Mouse (Mus musculus): ENCODE measurements around the gene Pdia6. TPM values are rescaled to one million over a fixed set of nuclear protein-coding genes. Genes with fewer than 3 reads are reported as not detected.

Gene Pdia6
- polyA plus RNA-seq, 1 experiment from 2014 or later, result 327 TPM

DNA sequence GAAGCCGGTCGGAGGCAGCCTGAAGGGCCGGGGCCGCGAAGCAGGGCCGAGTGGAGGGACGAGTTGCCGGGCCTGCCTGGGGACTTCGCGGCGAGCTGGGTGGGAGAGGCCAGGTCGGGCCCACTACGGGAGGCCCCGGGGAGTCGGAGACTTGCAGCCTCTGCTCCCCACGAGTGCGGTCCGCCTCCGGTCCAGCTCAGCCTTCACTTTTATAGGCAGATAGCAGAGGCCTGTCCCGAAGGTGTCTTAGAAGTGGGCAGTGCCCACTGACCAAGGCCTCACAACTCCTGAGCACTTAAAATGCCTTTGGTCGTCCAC lies 287 bp downstream of the Pdia6 start:
- Histone ChIP-seq H3K4me3 (replicated peaks) (peak overlapping the region; percentile 88), H3K36me3 (peaks cover 26% of the 10 kb centered on the region), H3K9ac (replicated peaks) (peak overlapping the region; percentile 90), H3K4me2 (replicated peaks) (peak overlapping the region; percentile 67), H3K9me3 (no peaks in the 10 kb centered on the region), H3K27me3 (no peaks in the 10 kb centered on the region), H3K27ac (peak overlapping the region; percentile 81), H3K4me1 (replicated peaks) (peaks cover 43% of the 10 kb centered on the region)
- ATAC-seq, result no peak
- under 1% methylated on average over 21 of the region's 21 CpGs for WGBS

DNA sequence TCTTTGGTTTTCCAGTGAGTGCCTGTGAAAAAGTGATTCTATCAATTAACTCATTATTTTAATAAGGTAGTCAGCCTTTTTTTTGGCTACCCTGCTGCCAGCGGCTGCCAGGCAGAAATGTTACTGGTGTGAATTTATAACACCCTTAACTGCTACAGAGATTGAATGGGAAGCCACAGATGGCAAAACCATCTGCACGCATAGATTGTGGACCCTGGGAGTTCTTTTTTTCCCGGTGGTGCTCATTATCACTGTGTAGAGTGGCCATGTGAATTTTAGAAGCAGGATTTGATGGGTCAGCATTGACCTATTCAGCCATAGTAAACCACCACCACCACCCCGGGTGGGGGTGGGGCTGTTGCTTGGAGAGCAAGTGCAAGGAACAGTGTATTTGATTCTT lies 971 bp downstream of the Pdia6 start:
- Histone ChIP-seq H3K4me2 (replicated peaks) (peak overlapping the region; percentile 67), H3K9me3 (no peaks in the 10 kb centered on the region), H3K36me3 (peaks cover 33% of the 10 kb centered on the region), H3K4me1 (replicated peaks) (peaks cover 49% of the 10 kb centered on the region), H3K27ac (no peak overlapping the region), H3K27me3 (no peaks in the 10 kb centered on the region), H3K9ac (replicated peaks) (peak overlapping the region; percentile 90), H3K4me3 (replicated peaks) (peak overlapping the region; percentile 88)
- no peak for ATAC-seq
- 10% methylated on average over 4 of the region's 4 CpGs for WGBS

DNA sequence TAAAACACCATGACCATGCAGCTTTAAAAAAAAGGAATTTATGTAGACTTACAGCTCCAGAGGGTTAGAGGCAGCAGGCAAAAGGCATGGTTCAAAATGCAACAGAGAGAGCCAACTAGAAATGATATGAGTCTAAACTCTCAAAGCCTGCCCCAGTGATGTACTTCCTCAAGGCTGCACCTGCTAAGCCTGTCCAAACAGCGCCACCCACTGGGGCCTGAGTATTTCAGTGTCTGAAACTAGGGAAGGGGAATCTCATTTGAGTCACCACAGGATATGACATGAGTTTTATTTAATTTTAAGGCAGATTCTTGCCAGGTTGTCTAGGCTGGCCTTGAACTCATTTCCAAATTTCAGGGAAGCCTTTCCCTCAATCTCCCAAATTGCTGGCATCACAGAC lies 4.9 kb downstream of the Pdia6 start:
- no peaks in the 10 kb centered on the region for H3K9me3 ChIP-seq
- no peaks in the 10 kb centered on the region for H3K27me3 ChIP-seq
- WGBS, result 72% methylated on average over 1 of the region's 1 CpGs
- peaks cover 54% of the 10 kb centered on the region for H3K4me1 ChIP-seq (replicated peaks)
- ATAC-seq, result no peak
- no peak overlapping the region for H3K27ac ChIP-seq
- H3K9ac ChIP-seq (replicated peaks), result no peak overlapping the region
- no peak overlapping the region for H3K4me2 ChIP-seq (replicated peaks)
- H3K36me3 ChIP-seq, result peaks cover 70% of the 10 kb centered on the region
- H3K4me3 ChIP-seq (replicated peaks), result no peak overlapping the region

DNA sequence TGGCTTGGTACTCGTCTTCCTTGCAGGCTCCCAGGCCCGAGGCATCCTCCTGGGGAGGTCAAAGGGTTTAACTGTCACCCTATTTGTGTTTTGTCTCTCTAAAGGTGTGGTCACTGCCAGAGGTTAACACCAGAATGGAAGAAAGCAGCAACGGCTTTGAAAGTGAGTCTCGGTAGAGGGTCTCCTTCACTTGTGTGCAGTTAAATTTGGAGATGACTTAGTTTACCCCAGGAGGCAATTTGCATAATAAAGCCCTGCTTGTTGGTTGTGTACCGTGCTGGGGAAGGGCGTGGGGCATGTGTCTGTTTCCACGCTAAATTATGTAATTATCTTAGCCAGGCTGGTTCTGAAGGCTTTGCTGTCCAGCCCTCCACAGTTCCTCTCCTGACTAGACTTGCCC lies 7.5 kb downstream of the Pdia6 start:
- ATAC-seq, result no peak
- no peaks in the 10 kb centered on the region for H3K9me3 ChIP-seq
- no peak overlapping the region for H3K4me2 ChIP-seq (replicated peaks)
- peaks cover 93% of the 10 kb centered on the region for H3K36me3 ChIP-seq
- peaks cover 37% of the 10 kb centered on the region for H3K4me1 ChIP-seq (replicated peaks)
- 66% methylated on average over 7 of the region's 7 CpGs for WGBS
- no peak overlapping the region for H3K27ac ChIP-seq
- no peak overlapping the region for H3K4me3 ChIP-seq (replicated peaks)
- no peaks in the 10 kb centered on the region for H3K27me3 ChIP-seq
- no peak overlapping the region for H3K9ac ChIP-seq (replicated peaks)

DNA sequence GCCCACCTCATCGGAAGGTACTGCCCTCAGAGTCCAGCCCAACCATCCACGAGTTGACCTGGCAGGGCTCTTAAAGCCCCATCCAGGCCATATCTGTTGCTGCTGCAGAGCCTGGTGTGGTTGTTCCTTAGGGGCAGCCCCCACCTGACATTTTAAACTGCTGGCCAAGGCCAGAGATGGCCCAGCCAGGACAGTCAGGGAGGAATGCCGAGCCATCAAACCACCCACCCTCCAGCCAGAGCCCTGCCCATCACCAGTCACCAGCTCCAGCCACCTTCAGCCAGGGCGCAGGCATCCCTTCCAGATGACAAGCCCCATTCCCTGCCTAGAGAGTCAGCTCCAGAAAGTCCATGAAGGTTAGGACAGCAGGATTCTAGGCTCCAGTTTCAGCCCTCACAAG lies 22.2 kb downstream of the Pdia6 start:
- H3K36me3 ChIP-seq, result peaks cover 30% of the 10 kb centered on the region
- no peak overlapping the region for H3K27ac ChIP-seq
- no peak for ATAC-seq
- no peak overlapping the region for H3K4me2 ChIP-seq (replicated peaks)
- H3K4me1 ChIP-seq (replicated peaks), result no peaks in the 10 kb centered on the region
- H3K9ac ChIP-seq (replicated peaks), result no peak overlapping the region
- 86% methylated on average over 4 of the region's 4 CpGs for WGBS
- no peaks in the 10 kb centered on the region for H3K27me3 ChIP-seq
- H3K4me3 ChIP-seq (replicated peaks), result no peak overlapping the region
- no peaks in the 10 kb centered on the region for H3K9me3 ChIP-seq

DNA sequence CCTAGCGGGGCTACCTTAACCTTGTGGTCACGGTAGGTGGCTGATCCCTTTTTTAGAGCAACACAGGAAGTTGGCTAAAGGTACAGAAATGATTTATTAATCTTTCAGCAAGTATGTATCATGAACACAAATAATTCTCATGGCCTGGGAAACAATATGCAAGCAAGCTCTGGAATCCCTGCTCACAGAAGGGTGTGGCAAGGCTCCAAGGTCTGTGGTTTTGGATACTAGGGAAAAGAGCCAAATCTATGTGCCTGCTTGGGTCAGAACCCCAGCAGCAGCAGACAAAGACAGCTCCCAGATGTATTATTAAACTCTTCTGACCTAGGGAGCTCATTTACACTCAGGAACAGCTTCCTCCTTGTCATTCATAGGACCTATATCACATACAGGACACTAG lies 22.7 kb downstream of the Pdia6 start:
- H3K9ac ChIP-seq (replicated peaks), result no peak overlapping the region
- H3K36me3 ChIP-seq, result peaks cover 25% of the 10 kb centered on the region
- H3K9me3 ChIP-seq, result no peaks in the 10 kb centered on the region
- no peak for ATAC-seq
- no peaks in the 10 kb centered on the region for H3K4me1 ChIP-seq (replicated peaks)
- H3K4me3 ChIP-seq (replicated peaks), result no peak overlapping the region
- WGBS, result 82% methylated on average over 2 of the region's 2 CpGs
- no peak overlapping the region for H3K27ac ChIP-seq
- H3K4me2 ChIP-seq (replicated peaks), result no peak overlapping the region
- H3K27me3 ChIP-seq, result no peaks in the 10 kb centered on the region

DNA sequence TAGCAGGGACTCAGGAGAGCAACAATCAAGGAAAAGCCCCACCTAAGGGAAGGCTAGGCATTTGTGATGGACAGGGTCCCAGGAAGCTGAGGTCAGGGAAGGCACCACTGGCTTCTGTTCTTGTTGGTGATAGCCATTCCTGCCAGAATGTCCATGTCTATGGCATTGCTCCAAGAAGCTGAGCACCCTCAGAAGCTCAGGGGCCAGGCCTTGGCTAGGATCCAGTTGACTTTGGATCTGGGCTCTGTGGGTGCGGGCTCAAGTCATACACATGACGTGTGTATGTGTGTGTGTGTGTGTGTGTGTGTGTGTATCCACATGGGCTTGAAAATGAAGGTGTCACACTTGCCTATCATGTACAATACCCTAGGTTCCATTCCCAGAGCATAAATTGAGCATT lies 23.6 kb downstream of the Pdia6 start:
- WGBS, result 93% methylated on average over 2 of the region's 2 CpGs
- Histone ChIP-seq H3K4me2 (replicated peaks) (no peak overlapping the region), H3K9me3 (no peaks in the 10 kb centered on the region), H3K4me1 (replicated peaks) (no peaks in the 10 kb centered on the region), H3K9ac (replicated peaks) (no peak overlapping the region), H3K27ac (no peak overlapping the region), H3K4me3 (replicated peaks) (no peak overlapping the region), H3K27me3 (no peaks in the 10 kb centered on the region), H3K36me3 (peaks cover 16% of the 10 kb centered on the region)
- no peak for ATAC-seq

DNA sequence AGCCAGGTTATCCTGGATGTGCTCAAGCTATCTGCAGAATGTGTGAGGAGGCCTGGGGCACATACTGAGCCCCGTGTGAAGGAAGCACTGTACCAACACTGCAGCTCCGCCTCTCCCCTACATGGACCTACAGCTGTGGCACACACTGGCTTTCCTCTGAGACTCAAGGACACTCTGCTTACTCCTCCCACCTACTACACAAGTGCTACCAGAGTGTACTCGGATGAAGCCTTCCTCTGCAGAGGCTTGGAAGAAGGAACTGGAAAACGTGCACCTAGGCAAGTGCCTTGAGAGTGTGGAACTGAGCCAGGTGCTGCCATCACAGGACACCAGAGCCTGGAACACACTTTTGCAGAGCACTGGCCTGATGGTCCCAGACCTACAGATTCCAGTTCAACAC lies 24.2 kb downstream of the Pdia6 start:
- ATAC-seq, result no peak
- 75% methylated on average over 4 of the region's 4 CpGs for WGBS

DNA sequence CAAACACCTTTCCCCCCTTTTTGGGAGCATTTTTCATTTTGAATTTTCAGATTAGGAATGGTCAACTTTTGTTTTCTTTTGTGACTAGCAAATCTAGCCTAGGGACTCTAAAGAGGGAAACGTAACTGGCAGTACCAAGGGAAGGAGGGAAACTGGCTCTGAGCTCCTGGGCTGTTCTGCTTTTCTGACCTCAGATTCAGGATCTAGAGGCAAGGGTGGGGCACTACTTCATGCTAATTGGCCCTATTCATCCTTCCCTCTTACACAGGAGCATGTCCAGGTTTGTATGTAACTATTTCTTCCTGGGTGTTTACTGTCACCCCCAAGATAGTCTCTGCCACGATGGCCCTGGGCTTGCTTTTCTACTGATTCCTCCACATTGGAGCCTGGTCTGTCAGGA lies 30.6 kb downstream of the Pdia6 start:
- H3K9ac ChIP-seq (replicated peaks), result no peak overlapping the region
- no peak overlapping the region for H3K4me2 ChIP-seq (replicated peaks)
- H3K36me3 ChIP-seq, result no peaks in the 10 kb centered on the region
- no peaks in the 10 kb centered on the region for H3K27me3 ChIP-seq
- H3K27ac ChIP-seq, result no peak overlapping the region
- ATAC-seq, result no peak
- H3K4me1 ChIP-seq (replicated peaks), result no peaks in the 10 kb centered on the region
- 85% methylated on average over 2 of the region's 2 CpGs for WGBS
- no peaks in the 10 kb centered on the region for H3K9me3 ChIP-seq
- no peak overlapping the region for H3K4me3 ChIP-seq (replicated peaks)

More for the DNA sequence above, 24.2 kb downstream of the Pdia6 start:
- Histone ChIP-seq H3K9ac (replicated peaks) (no peak overlapping the region), H3K27ac (no peak overlapping the region), H3K9me3 (no peaks in the 10 kb centered on the region), H3K4me2 (replicated peaks) (no peak overlapping the region), H3K27me3 (no peaks in the 10 kb centered on the region), H3K36me3 (peaks cover 10% of the 10 kb centered on the region; the same call in 1 of the 2 replicates), H3K4me1 (replicated peaks) (no peaks in the 10 kb centered on the region), H3K4me3 (replicated peaks) (no peak overlapping the region)

DNA sequence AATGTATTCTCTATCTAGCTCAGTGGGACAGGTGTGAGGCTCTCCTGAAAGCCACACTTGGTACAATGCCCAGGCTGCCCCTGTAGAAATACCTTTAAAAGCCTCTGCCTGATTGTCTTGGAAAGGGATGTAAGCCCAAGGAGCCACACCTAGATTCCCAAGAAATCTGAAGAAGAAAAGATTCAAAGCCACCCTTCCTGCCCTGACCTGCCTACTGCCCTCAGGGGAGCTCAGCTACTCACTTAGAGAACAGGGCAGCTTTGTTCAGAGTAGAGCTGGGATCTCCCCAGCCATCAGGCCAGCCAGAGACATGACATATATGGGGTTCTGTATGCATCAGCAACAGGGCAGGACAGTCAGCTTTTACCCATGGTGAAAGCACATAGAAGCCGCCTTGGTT lies 33.6 kb downstream of the Pdia6 start:
- no peak for ATAC-seq
- H3K27me3 ChIP-seq, result no peaks in the 10 kb centered on the region
- no peak overlapping the region for H3K4me2 ChIP-seq (replicated peaks)
- no peak overlapping the region for H3K4me3 ChIP-seq (replicated peaks)
- no peak overlapping the region for H3K9ac ChIP-seq (replicated peaks)
- no peaks in the 10 kb centered on the region for H3K4me1 ChIP-seq (replicated peaks)
- 100% methylated on average over 1 of the region's 1 CpGs for WGBS
- no peaks in the 10 kb centered on the region for H3K9me3 ChIP-seq
- H3K27ac ChIP-seq, result no peak overlapping the region
- H3K36me3 ChIP-seq, result no peaks in the 10 kb centered on the region

DNA sequence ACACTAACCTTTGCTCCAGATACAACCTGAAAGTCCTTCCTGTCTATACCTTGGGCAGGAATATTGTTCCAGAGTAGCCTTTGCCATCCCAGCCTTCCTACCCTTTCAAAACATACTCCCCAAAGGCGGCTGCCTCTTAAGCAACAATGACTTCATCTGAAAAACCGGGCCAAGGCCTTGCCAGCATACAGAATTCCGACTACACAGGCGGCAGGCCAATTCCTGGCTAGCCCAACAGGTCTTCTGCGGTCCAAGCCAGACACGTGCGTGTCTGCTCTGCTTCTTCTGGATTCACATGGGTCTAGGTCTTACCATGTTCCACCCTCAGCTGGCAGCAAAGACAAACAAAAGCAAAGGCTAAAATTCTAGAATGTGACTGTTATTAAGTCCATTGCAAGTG lies 39.1 kb downstream of the Pdia6 start:
- Histone ChIP-seq H3K9ac (replicated peaks) (no peak overlapping the region), H3K27me3 (no peaks in the 10 kb centered on the region), H3K4me2 (replicated peaks) (no peak overlapping the region), H3K4me1 (replicated peaks) (no peaks in the 10 kb centered on the region), H3K27ac (no peak overlapping the region), H3K4me3 (replicated peaks) (no peak overlapping the region), H3K36me3 (no peaks in the 10 kb centered on the region), H3K9me3 (no peaks in the 10 kb centered on the region)
- 87% methylated on average over 7 of the region's 7 CpGs for WGBS
- ATAC-seq, result no peak

DNA sequence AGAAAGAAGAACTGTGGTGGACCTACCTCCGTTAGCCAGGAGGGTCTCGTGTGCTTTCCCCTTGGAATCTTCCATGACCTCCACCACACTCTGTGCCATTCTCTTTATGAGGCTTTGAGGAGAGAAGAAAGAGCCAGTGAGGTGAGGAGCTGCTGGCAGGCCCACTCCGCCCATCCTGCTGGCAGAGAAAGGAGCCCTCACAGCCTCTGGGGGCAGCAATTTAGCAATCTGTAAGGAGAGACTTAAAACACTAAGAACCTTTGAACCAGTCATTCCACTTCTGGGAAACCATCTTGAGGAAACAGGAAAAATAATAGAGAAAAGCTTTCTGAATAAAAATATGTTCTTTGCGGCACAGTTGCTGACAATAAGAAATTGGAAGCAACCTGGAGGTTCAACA lies 41.9 kb downstream of the Pdia6 start:
- WGBS, result 42% methylated on average over 4 of the region's 4 CpGs
- H3K4me1 ChIP-seq (replicated peaks), result no peaks in the 10 kb centered on the region
- no peaks in the 10 kb centered on the region for H3K9me3 ChIP-seq
- H3K36me3 ChIP-seq, result no peaks in the 10 kb centered on the region
- H3K4me2 ChIP-seq (replicated peaks), result no peak overlapping the region
- H3K27me3 ChIP-seq, result no peaks in the 10 kb centered on the region
- ATAC-seq, result no peak
- H3K4me3 ChIP-seq (replicated peaks), result no peak overlapping the region
- H3K27ac ChIP-seq, result no peak overlapping the region
- H3K9ac ChIP-seq (replicated peaks), result no peak overlapping the region

DNA sequence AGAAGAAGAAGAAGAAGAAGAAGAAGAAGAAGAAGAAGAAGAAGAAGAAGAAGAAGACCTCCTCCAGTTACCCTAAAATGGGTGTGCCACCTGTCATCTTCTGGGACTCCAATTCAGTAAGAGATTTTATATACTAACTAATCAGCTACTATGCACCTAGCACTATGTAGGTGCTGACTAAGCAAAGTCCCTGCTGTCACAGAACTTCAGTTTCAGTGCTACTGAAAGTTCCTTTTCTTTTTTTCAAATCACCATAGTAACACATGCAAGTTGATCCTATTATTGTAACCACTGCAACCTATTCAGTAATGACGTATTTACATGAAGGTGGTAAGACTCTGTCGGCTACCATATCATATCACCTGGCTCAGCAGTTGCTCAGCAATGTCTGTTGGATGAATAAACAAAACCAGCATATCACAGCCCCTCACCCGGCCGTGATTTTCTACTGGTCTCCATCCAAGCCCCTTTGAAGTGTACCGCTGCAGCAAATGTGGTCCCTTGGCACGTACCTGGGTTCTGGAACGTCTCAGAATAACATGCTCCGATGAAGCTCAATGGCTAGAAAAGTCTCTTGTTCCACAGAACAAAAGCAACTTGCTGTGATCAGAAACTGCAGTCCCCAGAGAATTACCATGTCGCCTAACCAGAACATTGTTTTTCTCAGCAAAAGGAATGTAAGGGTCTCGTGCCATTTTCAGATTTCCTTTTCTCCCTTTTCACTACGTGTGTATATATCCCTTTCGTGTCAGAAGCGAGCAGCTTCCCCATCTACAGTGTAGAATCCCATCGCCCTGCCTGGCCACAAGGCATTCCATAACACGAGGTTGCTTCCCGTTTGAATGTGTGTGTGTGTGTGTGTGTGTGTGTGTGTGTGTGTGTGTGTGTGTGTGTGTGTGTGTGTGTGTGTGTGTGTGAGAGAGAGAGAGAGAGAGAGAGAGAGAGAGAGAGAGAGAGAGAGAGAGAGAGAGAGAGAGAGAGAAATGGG lies 44.8 kb downstream of the Pdia6 start:
- Histone ChIP-seq H3K9ac (replicated peaks) (no peak overlapping the region), H3K27ac (no peak overlapping the region), H3K36me3 (no peaks in the 10 kb centered on the region), H3K4me1 (replicated peaks) (no peaks in the 10 kb centered on the region), H3K4me3 (replicated peaks) (no peak overlapping the region), H3K9me3 (no peaks in the 10 kb centered on the region), H3K4me2 (replicated peaks) (no peak overlapping the region), H3K27me3 (no peaks in the 10 kb centered on the region)
- ATAC-seq, result no peak
- WGBS, result 39% methylated on average over 16 of the region's 16 CpGs

Data from midbrain, embryonic 13.5 days (tissue).